Mouse (Mus musculus) thymus, postnatal 0 days (tissue): Measurements from ENCODE around the gene Cdc42bpg. TPM values are rescaled to one million over a fixed set of nuclear protein-coding genes. Genes with fewer than 3 reads are reported as not detected.
"Not testable (repeated sequence)": the region's sequence is repeated elsewhere in the genome, so short reads cannot be mapped to it uniquely, and the experiment has no call there.

Source experiments
- DNase-seq: peaks from one replicate; pipeline ENCODE4 v3.0.0-alpha.2; 2015; ENCODE audit warnings: low spot score
- polyA plus RNA-seq: library from polyadenylated mRNA; unstranded; fragments of >200 nt; fragmentation: Nextera tagmentation; extraction: Ambion mirVana; gene quantifications from 2 replicates; pipeline ENCODE4 v1.2.1, GENCODE M21; 2015

Cdc42bpg gene
- polyA plus RNA-seq, 1 experiment from 2014 or later: 0.52 TPM

GRCm38 (mm10) chr19:6276426-6277421 is 29.5 kb upstream of the Cdc42bpg start, which contains the start of gene Ehd1:
TSS of gene Ehd1 (plus strand) at chr19:6276725.
- DNase-seq: peak; percentile 95

DNA sequence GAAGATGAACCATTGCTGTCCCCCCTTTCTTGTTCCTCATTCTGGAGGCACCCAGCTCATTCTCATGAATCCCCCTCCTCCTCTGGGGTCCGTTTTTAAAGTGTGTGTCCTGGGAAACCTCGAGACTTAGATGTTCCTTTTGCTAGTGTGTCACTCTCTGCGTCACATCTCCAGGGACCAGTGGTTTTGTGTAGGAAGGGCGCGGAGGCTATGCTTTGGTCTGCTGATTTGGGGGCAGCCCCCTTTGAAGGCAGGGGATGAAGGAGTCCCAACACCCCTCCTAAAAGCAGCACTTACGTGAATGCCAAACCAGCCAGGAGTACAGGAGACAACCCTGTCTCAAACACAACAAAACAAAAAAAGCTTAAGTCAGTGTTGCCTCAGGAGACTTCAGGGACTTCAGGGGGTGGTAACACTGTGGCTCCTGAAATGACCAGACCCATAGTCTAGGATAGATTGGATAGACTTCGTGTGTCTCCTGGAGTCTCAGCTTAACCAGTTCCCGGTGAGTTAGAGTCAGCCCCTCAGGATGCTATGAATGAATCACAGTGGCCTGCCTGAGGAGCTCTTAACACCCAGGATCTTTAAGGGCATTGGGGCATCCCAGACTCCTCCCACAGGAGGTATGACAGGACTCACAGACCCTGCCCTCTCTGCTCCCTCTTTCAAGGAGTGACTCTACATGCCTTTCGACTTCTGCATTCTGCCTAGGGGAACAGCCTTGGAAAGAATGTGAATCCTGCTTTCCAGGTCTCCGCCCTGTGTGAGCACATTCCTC is 28.4 kb upstream of the Cdc42bpg start:
- DNase-seq: no peak

DNA sequence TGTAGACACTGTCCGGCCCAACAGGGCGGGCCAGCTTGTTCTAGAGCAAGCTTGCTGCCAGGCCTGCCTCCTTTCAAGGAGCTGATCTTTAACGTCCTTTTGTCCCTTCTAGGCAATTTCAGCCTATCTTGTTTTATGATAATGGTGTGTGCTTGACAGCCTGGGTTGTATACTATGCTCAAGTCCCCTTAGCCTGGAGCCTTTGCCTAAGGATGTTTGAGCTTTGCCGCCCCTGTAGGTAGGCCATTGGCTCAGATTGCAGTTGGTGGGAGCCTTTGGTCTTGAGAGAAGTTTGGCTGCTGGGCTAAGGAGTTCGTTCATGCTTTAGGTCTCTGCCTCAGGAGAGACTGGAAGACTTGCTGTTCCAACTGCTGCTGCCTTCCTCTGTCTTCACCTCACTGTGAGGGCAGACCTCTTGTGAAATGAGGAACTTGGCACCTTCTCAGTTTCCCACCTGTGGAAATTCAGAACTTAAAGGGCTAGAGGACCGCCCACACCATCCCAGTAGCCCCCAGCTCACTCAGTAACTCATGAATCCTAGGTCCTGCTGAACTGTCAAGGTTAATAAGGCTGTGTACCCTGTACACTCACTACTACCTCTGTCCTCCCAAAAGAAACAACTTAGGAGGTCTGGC is 27.7 kb upstream of the Cdc42bpg start:
- no peak for DNase-seq

DNA sequence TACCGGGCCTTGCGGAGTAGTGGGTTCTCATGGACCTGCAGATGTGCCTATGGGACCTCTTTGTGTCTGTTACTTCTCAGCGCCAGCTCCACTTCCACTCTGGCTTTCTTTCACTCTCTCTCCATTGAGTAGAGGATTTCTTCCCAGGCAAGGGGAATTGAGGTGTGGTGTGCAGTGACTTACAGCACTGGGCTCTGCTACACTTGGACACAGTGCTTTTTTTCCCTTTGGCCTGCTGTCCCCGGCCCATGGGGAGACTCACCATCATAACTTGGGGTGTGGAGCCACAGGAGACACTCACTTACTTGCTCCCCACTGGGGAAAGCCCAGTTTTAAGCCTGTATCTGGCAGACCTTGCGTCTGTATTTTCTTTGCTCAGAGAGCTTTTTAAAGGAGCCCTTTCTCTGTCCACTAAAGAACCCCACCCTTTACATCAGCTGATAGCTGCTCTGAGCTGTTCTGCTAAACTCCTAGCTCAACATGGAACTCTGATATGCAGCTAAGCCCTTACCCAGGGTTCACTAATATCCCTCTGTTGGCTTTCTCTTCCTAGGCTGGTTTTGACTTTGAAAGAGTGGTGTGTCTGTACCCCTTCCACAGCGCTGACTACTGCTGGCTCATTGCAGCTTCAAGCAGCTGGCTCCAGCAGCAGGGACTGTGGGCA is 26.6 kb upstream of the Cdc42bpg start:
- DNase-seq: no peak

DNA sequence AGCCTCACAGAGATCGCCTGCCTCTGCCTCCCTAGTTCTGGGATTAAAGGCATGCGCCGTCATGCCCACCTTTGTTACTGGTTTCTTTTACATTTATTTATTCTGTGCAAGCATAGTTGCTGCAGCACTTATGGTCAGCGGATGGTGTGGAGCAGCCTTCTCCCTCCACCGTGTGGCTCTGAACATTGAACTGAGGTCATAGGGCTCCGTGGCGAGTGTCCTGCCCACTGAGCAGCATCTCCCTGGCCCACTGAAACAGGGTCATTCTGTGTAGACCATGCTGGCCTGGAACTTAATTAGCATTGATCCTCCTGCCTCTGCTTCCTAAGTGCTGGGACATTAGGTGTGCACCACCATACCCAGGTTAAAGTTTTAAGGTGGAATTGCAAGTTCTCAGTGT is 25.7 kb upstream of the Cdc42bpg start:
- no peak for DNase-seq

DNA sequence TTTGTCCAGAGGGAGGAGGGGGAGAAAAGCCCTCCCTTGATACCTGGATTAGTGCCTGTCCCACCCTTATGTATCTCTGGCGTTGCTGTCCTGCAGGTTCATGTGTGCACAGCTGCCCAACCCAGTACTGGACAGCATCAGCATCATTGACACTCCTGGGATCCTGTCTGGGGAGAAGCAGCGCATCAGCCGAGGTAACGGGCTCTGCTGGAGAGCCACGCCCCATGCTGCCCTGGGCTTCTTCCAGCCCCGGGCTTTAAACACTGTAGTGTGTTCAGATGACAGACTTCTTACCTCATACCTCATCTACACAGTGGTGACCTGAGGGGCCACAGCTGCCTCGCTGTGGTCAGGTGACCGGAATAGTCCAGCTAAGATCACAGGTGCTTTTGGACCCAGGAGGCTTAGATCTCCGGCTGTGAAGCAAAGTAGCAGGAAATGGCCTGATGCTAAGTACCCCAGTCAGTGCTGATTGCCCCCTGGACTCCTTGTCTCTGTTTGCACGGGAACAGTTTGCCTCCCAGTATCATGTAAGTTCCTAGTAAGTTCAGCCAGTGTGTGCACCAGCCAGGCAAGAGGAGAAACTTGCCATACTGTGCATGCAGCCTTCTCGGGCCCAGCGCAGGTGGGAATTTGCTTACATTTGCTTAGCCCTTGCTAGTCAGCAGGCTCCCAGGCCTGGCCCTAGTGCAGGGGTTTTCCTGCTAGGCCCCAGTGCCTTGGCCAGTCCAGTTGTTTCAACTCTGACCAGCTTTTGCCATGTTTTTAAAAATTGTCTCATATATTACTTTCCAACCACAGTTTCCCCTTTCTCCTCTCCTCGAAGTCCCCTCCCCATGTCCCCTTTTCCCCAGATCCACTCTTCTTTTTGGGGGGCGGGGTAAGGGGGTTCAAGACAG is 24.9 kb upstream of the Cdc42bpg start:
- DNase-seq: no peak

DNA sequence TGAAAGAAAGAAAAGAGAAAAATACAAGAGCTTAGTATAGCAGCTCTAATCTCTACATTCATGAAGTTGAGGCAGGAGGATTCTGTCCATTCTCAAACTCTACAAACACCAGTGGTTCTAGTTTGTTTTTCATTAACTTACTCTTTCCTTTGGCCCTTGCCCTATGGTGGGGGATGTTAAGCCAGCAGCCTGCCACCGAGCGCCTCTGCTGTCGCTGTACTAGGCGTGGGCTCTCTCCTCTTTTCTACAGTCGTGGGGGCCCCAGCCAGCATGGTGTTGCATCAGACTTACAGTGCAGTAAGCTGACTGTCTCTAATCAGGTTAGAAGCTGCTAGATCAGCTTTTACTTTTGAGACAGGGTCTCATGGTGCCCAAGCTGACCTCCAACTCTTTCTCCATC is 23.3 kb upstream of the Cdc42bpg start:
- no peak for DNase-seq

DNA sequence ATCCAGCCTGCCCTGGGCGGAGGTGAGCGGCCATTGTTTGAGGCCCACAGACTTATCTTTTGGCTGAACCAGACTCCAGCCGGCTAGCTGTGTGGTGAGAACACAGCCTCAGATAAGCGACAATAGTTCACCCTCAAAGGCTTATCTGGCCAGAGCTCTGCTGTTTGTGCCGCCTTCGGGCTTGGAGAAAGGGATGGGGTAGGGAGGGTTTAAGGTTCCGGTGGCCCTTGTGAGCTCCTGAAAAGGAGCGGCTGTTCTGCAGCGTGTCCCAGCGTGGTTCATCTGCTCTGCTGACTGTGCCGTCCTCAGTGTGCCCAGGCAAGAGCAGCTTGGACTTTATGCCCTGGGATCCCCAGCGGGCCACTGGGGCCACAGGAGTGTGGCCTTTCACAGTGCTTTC is 21.8 kb upstream of the Cdc42bpg start:
- no peak for DNase-seq

- no peak for DNase-seq
These were observed 21.0 kb upstream of the Cdc42bpg start for GRCm38 (mm10) chr19:6285226-6285625.

GRCm38 (mm10) chr19:6285632-6286433 is 20.4 kb upstream of the Cdc42bpg start:
- DNase-seq: no peak

GRCm38 (mm10) chr19:6286434-6287401 is 19.5 kb upstream of the Cdc42bpg start:
- DNase-seq: no peak

- DNase-seq: no peak
These were observed 17.9 kb upstream of the Cdc42bpg start for GRCm38 (mm10) chr19:6288236-6288894.

- no peak for DNase-seq
These were observed 16.5 kb upstream of the Cdc42bpg start for GRCm38 (mm10) chr19:6289696-6290238.

GRCm38 (mm10) chr19:6290720-6291116 is 15.5 kb upstream of the Cdc42bpg start:
- DNase-seq: not testable (repeated sequence)

DNA sequence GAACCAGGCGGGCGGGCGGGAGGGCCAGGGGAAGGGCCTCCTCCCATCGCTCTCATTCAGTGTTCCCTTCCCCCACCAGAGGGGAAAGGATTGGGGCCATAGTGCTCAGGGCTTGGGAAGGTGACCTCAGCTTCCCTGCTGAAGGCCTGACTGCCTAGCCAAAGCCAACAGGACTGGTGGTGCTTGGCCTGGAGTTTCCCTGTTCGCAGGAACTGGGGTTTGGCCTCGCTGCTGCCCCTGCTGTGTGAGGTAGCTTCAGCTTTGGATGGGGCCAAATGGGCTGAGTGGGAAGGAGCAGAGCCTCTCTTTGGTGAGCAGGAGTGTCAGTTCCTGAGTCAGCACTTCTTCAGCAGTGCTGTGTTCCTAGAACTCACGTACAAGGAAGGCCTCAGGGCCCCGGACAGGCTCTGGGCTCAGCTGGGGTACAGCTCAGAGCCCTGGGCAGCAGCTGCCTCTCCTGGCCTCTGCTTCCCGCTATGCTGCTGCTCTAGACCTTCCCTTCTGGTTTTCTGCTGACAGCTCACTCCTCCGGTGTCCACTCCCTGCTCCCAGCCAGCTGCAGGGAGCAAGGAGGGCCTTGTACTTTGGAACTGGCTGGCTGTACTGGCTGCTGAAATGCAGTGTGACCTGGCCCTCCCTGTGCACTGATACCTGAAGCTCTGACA is 15.0 kb upstream of the Cdc42bpg start:
- DNase-seq: no peak

- no peak for DNase-seq
These were observed 14.0 kb upstream of the Cdc42bpg start for GRCm38 (mm10) chr19:6292262-6292661.

- DNase-seq: no peak
These were observed 12.0 kb upstream of the Cdc42bpg start for GRCm38 (mm10) chr19:6294301-6294700.
